Mouse (Mus musculus) kidney, adult 9 months (tissue): ENCODE measurements around the gene Spag6.

Experiments used
- DNase-seq: peaks from one replicate; pipeline ENCODE4 v3.0.0; 2022

Spag6 gene

GRCm38 (mm10) chr2:18693871-18694610 lies at the start of gene Spag6:
Spag6 (plus strand) TSS chr2:18694032.
- peak; percentile 74 for DNase-seq

GRCm38 (mm10) chr2:18648563-18648962 lies 45.3 kb upstream of the Spag6 start:
- DNase-seq: no peak

- peak; percentile 36 for DNase-seq
These were observed 39.0 kb upstream of the Spag6 start for GRCm38 (mm10) chr2:18654821-18655220.

- no peak for DNase-seq
These were observed 29.8 kb upstream of the Spag6 start for GRCm38 (mm10) chr2:18664003-18664402.

DNA sequence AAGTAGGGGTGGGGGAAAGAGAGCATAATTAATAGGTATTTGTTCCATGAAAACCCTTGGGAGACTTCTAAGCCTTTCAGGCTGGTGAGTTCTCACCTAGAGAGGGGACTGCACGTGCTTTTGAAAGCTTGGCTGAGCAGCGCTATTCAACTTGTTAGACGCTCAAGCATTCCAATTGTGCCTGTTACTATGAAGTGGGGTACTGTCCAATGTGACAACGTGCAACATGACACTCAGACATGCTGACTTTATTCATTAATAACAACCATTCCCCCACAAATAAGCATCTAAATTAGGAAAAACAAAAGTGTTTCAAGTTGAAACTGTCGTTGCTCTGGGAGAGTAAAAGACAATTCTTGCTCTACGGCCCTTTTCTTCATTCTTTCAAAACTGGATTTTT lies 22.8 kb upstream of the Spag6 start:
- no peak for DNase-seq

GRCm38 (mm10) chr2:18672133-18672765 lies 21.6 kb upstream of the Spag6 start, which contains the start of gene Commd3:
Commd3 (plus strand) TSS chr2:18672384.
- peak; percentile 96 for DNase-seq

GRCm38 (mm10) chr2:18672766-18673164 lies 21.1 kb upstream of the Spag6 start:
- peak; percentile 45 for DNase-seq

DNA sequence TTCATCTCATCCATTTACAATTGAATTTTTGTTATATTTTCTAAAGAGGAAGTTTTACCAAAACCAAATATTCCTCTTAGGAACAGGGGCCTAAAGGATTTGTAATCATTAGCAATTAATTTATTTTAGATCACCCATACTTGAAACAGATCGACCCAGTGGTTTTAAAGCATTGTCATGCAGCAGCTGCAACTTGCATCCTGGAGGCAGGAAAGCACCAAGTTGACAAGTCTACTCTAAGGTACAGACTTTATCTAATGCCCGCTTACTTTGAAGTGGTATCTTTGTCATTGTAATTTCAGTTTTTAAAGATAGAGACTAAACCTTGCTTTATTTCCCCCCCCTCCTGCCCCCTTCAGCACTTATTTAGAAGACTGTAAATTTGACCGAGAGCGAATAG lies 20.1 kb upstream of the Spag6 start:
- DNase-seq: no peak

GRCm38 (mm10) chr2:18674193-18674902 lies 19.5 kb upstream of the Spag6 start:
- no peak for DNase-seq

GRCm38 (mm10) chr2:18675681-18676456 lies 18.0 kb upstream of the Spag6 start:
- DNase-seq: no peak

DNA sequence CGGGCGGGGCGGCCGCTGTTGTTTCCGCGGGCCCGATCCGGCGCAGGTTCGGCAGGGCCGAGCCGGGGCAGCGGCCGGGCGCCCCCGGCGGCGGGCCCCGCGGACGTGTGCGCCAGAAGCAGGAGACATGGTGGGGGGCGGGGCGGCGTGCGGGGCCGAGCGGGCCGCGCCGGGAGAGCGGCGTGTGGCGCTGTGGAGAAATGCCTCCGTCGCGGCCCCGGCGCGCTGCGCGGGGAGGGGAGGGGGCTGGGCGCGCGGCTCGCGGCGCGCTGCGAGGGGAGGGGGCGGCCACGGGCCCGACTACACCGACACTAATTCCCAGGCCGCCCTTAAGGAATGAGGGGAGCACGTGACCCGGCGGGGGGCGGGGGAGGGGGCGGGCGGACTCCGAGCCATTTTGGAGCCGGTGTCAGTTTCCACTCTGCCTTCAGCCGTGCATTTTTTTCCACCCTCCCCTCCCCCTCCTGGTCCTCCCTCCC lies 17.3 kb upstream of the Spag6 start:
- DNase-seq: peak; percentile 73

GRCm38 (mm10) chr2:18676936-18677491 lies 16.8 kb upstream of the Spag6 start, which contains the start of gene Bmi1:
Bmi1 (plus strand) TSS chr2:18677018.
- peak; percentile 72 for DNase-seq

DNA sequence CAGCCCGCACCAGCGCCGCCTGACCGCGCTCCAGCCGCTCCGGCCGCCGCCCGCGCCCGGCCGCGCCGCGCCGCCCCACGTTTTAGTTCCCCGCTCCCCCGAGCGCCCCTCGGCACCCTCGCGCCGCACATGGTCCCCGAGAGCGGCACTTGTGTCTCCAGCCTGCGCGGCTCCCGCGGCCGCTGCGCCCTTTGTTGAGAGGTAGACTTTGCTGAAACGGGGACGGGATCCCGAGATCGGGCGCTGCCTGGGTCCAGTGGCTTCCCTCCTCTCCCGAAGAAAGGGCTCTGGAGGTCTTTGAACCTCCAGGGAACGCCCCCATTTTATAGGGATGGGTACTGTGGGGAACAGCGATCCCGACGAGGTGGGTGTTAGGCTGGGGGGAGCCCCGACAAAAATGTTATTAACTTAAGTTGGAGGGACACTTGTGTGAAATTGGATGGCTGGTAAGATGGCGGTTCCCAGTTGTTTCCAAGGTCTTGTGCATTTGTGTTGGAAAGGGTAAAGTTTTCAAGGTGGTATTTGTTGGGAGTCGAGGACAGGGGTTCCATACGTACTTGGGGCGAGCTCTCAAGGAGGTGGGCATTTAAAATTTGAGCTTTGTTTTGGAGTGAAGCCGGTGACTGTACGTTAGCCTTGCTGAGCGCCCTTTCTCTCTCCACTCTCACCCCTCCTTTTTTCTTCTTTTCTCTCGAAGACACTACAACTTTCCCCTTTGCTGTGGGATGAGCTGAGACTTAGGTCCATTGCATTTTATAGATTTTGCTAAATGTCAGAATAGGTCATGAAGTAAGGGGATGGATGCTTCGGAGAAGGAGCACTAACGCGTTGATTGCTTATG lies 16.0 kb upstream of the Spag6 start:
- peak; percentile 57 for DNase-seq

- no peak for DNase-seq
These were observed 14.1 kb upstream of the Spag6 start for GRCm38 (mm10) chr2:18679701-18680100.

DNA sequence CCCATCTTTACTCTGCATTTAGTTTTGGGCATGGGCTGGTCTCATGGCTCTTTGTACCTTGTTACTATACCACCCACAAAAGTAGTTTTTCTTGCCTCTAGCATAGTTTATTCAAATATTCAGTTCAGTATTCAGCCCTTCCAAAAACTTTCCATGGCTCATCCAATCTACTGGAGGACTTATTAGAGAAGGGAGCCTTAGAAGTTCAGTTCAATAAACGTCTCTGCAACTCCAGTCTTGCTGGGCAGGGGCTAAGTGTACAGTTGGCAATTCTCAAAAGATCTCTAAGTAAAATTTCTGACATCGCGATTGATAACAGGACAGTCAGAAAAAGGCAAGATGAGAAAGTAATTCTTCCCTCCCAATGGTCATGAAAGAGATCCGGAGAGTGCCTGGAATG lies 13.3 kb upstream of the Spag6 start:
- no peak for DNase-seq

- peak; percentile 58 for DNase-seq
These were observed 12.9 kb upstream of the Spag6 start for GRCm38 (mm10) chr2:18680961-18681360.

DNA sequence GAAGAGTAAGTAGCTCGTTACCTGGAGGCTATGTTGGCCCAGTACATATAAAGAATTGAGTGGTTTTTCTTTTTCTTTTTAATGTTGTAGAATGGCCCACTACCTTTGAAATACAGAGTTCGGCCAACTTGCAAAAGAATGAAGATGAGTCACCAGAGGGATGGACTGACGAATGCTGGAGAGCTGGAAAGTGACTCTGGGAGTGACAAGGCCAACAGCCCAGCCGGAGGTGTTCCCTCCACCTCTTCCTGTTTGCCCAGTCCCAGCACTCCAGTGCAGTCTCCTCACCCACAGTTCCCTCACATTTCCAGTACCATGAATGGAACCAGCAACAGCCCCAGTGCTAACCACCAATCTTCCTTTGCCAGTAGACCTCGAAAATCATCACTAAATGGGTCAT lies 9.8 kb upstream of the Spag6 start:
- DNase-seq: no peak

- DNase-seq: no peak
These were observed 7.4 kb upstream of the Spag6 start for GRCm38 (mm10) chr2:18686386-18686785.

GRCm38 (mm10) chr2:18686826-18687519 lies 6.9 kb upstream of the Spag6 start:
- no peak for DNase-seq

- no peak for DNase-seq
These were observed 6.1 kb upstream of the Spag6 start for GRCm38 (mm10) chr2:18687671-18688170.

- DNase-seq: no peak
These were observed 5.5 kb upstream of the Spag6 start for GRCm38 (mm10) chr2:18688286-18688685.
